Mouse (Mus musculus): ENCODE measurements around the gene 1700010I14Rik. TPM values are rescaled to one million over a fixed set of nuclear protein-coding genes. Genes with fewer than 3 reads are reported as not detected.

1700010I14Rik gene
- 2.5 to 4.3 TPM (median 4.1 TPM) in 4 replicates for total RNA-seq (2023)

DNA sequence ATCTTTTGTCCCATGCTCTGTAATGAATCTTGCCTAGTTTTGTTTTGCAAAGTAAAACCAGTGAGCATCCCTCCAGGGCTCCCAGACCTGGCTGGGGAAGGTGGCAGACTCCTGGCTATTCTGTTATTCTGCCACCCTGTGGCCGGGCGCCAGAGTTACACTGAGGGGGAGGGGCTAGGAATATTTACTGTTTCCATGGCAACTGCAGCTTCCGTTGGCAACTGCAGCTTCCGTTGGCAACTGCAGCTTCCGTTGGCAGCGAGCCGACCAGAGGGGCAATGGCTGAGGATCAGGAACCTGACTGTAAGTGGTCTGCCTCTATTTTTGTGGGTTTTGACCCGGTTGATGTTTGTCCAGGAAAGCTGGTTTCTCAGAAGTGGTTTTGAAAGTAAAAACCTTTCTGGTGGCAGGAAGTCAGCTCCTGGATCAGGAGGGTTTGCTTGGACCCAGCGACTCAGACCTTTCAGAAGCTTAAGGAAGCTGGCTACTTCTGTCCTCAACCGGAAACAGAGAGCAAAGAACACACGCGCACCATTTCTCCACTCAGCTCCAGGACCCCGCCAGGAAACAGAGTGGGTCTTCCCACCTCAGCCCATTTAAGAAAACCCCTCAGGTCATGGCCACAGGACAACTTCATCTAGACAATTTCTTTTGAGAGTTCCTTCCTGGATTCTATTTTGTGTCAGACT lies at the start of gene 1700010I14Rik:
TSS of gene 1700010I14Rik (plus strand) at position 215 of the 689 bp plus-strand sequence.

All from B cell, adult 62 days (primary cell).